Mouse (Mus musculus): ENCODE measurements around the gene Cdk15.

- TF ChIP-seq CTCF (IDR thresholded peaks at IDR 0.05; ENCODE audit: low read depth), result no peak
- TF ChIP-seq EP300 (IDR thresholded peaks at IDR 0.05; ENCODE audit: low read depth), result no peak
Measured at GRCm38 (mm10) chr1:59321076-59321879, 64.6 kb downstream of the Cdk15 start.
